Mouse (Mus musculus) forebrain, embryonic 12.5 days (tissue): ENCODE data around the gene Olfr902. TPM values are rescaled to one million over a fixed set of nuclear protein-coding genes. Genes with fewer than 3 reads are reported as not detected.

ENCODE experiments used
- polyA plus RNA-seq: library from polyadenylated mRNA; unstranded; fragments of >200 nt; fragmentation: Nextera tagmentation; extraction: Ambion mirVana; gene quantifications from 2 replicates; pipeline ENCODE4 v1.2.1, GENCODE M21; 2016

The Olfr902 gene
- polyA plus RNA-seq, 1 experiment from 2014 or later, result not detected

Other genes starting within 250 kb of the Olfr902 start
- gene Olfr893, start 239.3 kb upstream of the Olfr902 start, polyA plus RNA-seq, result not detected in 2 replicates
- gene Olfr894, start 229.6 kb upstream of the Olfr902 start, polyA plus RNA-seq, result not detected in 2 replicates
- gene Olfr143, start 194.9 kb upstream of the Olfr902 start, polyA plus RNA-seq, result not detected in 2 replicates
- gene Olfr895, start 179.8 kb upstream of the Olfr902 start, polyA plus RNA-seq, result not detected in 2 replicates
- not detected in 2 replicates for gene Olfr896-ps1, start 156.5 kb upstream of the Olfr902 start, polyA plus RNA-seq
- not detected in 2 replicates for gene Olfr25, start 118.6 kb upstream of the Olfr902 start, polyA plus RNA-seq
- gene Olfr898, start 99.2 kb upstream of the Olfr902 start, polyA plus RNA-seq, result not detected in 2 replicates
- not detected in 2 replicates for gene Olfr250, start 80.8 kb upstream of the Olfr902 start, polyA plus RNA-seq
- not detected in 2 replicates for gene Olfr251, start 70.6 kb upstream of the Olfr902 start, polyA plus RNA-seq
- gene Olfr147, start 46.0 kb upstream of the Olfr902 start, polyA plus RNA-seq, result not detected in 2 replicates
- not detected in 2 replicates for gene Olfr901, start 18.2 kb upstream of the Olfr902 start, polyA plus RNA-seq
- not detected in 2 replicates for gene Olfr904, start 15.5 kb downstream of the Olfr902 start, polyA plus RNA-seq
- gene Olfr905, start 23.5 kb downstream of the Olfr902 start, polyA plus RNA-seq, result not detected in 2 replicates
- gene Olfr906, start 39.4 kb downstream of the Olfr902 start, polyA plus RNA-seq, result not detected in 2 replicates
- gene Olfr907, start 48.1 kb downstream of the Olfr902 start, polyA plus RNA-seq, result not detected in 2 replicates
- not detected in 2 replicates for gene Olfr911-ps1, start 73.9 kb downstream of the Olfr902 start, polyA plus RNA-seq
- gene Olfr910, start 90.2 kb downstream of the Olfr902 start, polyA plus RNA-seq, result not detected in 2 replicates
- gene Olfr912, start 132.5 kb downstream of the Olfr902 start, polyA plus RNA-seq, result not detected in 2 replicates
- gene Olfr913, start 145.1 kb downstream of the Olfr902 start, polyA plus RNA-seq, result not detected in 2 replicates
- gene Olfr914, start 157.4 kb downstream of the Olfr902 start, polyA plus RNA-seq, result not detected in 2 replicates
- not detected in 2 replicates for gene Olfr916, start 212.2 kb downstream of the Olfr902 start, polyA plus RNA-seq
- not detected in 2 replicates for gene Olfr917, start 218.2 kb downstream of the Olfr902 start, polyA plus RNA-seq
- gene Olfr918, start 226.9 kb downstream of the Olfr902 start, polyA plus RNA-seq, result not detected in 2 replicates